Mouse (Mus musculus): ENCODE measurements at regions not wholly inside any gene's neighbourhood (a gene's known extent, or its start where the extent isn't known, plus 50 kb on each side); places are given as distances from the start of the nearest gene placed in this dataset.

DNA sequence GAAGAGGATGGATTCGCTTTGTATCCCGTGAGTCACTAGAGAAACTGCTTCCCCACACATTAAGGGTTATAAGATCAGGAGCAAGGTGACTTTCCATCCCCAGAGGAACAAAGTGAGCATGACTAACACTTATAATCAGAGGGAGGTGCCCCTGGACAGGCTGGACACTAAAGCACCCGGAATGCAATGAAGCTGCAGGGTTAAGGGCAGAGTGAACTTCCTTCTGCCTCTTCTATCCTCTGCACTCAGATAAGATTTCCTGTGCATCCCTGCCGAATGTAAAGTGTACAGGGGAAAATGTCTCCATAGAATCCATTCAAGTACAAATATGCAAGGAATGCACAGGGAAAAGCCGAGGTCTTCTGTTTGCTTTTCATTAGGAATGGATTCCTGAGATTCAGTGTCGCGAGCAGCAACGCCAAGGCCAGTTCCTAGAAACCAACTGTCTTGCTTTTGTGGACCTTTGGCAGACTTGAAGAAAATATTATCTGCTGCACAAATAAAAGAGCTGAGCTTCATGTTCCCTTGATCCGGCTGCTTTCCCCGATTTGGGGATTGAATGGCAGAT lies 58.5 kb upstream of the Fbxl7 start:
- Histone ChIP-seq H3K9ac (ENCODE audit: low read length) (no peak overlapping the region), H3K27ac (ENCODE audit: low read depth) (no peak overlapping the region), H3K9me3 (ENCODE audit: control insufficient read depth, low read length) (no peaks in the 10 kb centered on the region), H3K4me3 (ENCODE audit: low read depth, low read length) (no peak overlapping the region), H3K27me3 (replicated peaks; ENCODE audit: control insufficient read depth, insufficient read depth, low read length) (no peaks in the 10 kb centered on the region), H3K4me2 (ENCODE audit: low read length) (no peak overlapping the region), H3K4me1 (replicated peaks; ENCODE audit: control insufficient read depth, insufficient read depth, low read length) (no peaks in the 10 kb centered on the region), H3K36me3 (ENCODE audit: control insufficient read depth, insufficient read depth, low read length) (no peaks in the 10 kb centered on the region)
- ATAC-seq (replicated peaks; ENCODE audit: low FRiP score, low TSS enrichment, low read depth) (no peak), DNase-seq (ENCODE audit: low spot score) (no peak)
- 46% methylated on average over 10 of the region's 10 CpGs for WGBS

DNA sequence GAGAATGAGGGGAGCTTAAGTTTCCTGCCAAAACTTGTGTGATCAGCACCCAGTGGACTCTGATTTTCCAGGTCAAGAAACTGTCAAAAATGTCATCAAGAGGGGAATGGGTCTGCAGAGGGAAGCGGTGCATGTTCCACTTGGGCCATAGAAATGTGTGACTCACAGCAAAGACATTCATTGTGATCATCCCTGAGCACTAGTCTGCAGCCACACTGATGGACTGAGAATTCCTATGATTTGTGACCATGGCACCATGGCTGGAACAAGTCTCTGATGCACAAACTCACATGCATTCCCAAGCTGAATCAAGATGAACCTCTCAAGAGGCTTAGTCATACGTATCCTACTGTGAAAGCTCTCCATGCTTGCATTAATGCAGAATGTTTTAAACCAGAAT lies 63.6 kb upstream of the Fbxl7 start:
- H3K4me3 ChIP-seq (ENCODE audit: low read depth, low read length) = no peak overlapping the region
- no peak for DNase-seq (ENCODE audit: low spot score)
- H3K4me2 ChIP-seq (ENCODE audit: low read length) = no peak overlapping the region
- H3K4me1 ChIP-seq (replicated peaks; ENCODE audit: control insufficient read depth, insufficient read depth, low read length) = no peaks in the 10 kb centered on the region
- H3K9ac ChIP-seq (ENCODE audit: low read length) = no peak overlapping the region
- no peak for ATAC-seq (replicated peaks; ENCODE audit: low FRiP score, low TSS enrichment, low read depth)
- H3K36me3 ChIP-seq (ENCODE audit: control insufficient read depth, insufficient read depth, low read length) = no peaks in the 10 kb centered on the region
- H3K9me3 ChIP-seq (ENCODE audit: control insufficient read depth, low read length) = no peaks in the 10 kb centered on the region
- 89% methylated on average over 2 of the region's 2 CpGs for WGBS
- H3K27me3 ChIP-seq (replicated peaks; ENCODE audit: control insufficient read depth, insufficient read depth, low read length) = no peaks in the 10 kb centered on the region
- H3K27ac ChIP-seq (ENCODE audit: low read depth) = no peak overlapping the region

DNA sequence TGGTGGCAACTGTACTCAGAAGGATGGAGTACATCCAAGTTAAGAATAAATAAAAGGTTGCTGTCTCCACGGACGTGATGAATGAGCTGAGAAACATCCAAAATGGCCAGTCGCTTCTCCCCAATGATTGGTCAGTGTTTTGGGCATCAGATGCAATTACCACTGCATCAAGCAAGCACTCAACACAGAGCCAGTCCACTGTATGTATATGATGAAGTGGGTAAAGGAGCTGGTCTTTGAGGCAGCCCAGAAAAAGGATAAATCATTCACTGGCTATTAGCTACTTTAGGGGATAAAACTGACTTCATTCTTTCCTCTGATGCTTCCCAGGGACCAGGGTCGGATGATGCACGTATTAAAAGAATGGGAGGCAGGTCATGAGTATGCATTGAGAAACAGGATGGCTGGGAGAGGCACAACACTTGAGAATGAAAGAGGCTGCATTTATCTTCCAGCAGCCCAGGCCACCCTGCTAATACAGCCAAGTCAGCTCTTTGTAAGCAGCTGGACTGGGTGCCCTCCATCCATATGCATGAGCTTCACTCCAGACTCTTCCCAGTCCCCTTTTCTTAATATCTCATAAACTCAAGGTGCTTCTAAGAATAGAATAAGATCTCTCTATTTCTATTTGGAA lies 73.1 kb upstream of the Fbxl7 start:
- Histone ChIP-seq H3K9ac (ENCODE audit: low read length) (no peak overlapping the region), H3K4me1 (replicated peaks; ENCODE audit: control insufficient read depth, insufficient read depth, low read length) (no peaks in the 10 kb centered on the region), H3K4me2 (ENCODE audit: low read length) (no peak overlapping the region), H3K4me3 (ENCODE audit: low read depth, low read length) (no peak overlapping the region), H3K27me3 (replicated peaks; ENCODE audit: control insufficient read depth, insufficient read depth, low read length) (no peaks in the 10 kb centered on the region), H3K27ac (ENCODE audit: low read depth) (no peak overlapping the region), H3K9me3 (ENCODE audit: control insufficient read depth, low read length) (no peaks in the 10 kb centered on the region), H3K36me3 (ENCODE audit: control insufficient read depth, insufficient read depth, low read length) (no peaks in the 10 kb centered on the region)
- ATAC-seq (replicated peaks; ENCODE audit: low FRiP score, low TSS enrichment, low read depth) (no peak), DNase-seq (ENCODE audit: low spot score) (no peak)
- whole genome bisulfite sequencing = 70% methylated on average over 5 of the region's 5 CpGs

DNA sequence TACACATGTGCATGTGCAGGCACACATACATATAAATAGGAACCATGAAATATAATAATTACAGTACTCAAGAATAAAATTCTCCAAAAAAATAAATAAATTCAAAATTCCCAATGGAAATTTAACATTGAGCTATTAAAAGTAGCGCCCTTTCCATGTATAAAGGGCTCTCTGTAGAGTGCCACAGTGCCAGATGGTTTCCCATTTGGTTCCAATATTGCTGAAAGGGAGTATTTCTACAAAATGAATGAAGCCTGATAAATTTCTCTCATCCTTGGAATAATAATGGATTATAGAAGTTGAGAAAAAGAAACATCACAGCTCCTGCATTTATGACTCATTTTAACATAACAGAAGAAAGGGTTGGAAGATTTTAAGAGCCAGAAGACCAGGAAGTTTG lies 75.4 kb upstream of the Fbxl7 start:
- 95% methylated on average over 1 of the region's 1 CpGs for WGBS

DNA sequence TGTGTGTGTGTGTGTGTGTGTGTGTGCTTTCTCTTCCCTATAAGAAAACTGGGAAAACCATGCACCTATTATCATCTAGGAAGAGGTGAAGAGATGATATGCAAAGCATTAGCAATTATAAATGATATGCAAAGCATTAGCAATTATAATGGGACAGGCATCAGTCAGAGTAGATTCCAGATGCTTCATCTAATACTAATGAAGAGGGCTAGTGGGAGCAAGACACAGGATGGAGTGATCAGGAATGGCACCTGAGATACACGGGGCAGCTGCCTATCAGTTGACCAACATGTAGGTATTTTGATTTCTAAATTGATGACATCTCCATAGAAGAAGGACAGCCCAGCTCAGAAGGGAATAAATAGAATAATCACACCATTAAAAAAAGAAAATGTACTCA lies 97.7 kb upstream of the Fbxl7 start:
- no peaks in the 10 kb centered on the region for H3K4me1 ChIP-seq (replicated peaks; ENCODE audit: control insufficient read depth, insufficient read depth, low read length)
- ATAC-seq (replicated peaks; ENCODE audit: low FRiP score, low TSS enrichment, low read depth) (no peak), DNase-seq (ENCODE audit: low spot score) (no peak)
- no peak overlapping the region for H3K4me3 ChIP-seq (ENCODE audit: low read depth, low read length)
- H3K27me3 ChIP-seq (replicated peaks; ENCODE audit: control insufficient read depth, insufficient read depth, low read length) = no peaks in the 10 kb centered on the region
- H3K4me2 ChIP-seq (ENCODE audit: low read length) = no peak overlapping the region
- H3K9ac ChIP-seq (ENCODE audit: low read length) = no peak overlapping the region
- 76% methylated on average over 1 of the region's 1 CpGs for WGBS
- H3K36me3 ChIP-seq (ENCODE audit: control insufficient read depth, insufficient read depth, low read length) = no peaks in the 10 kb centered on the region
- no peaks in the 10 kb centered on the region for H3K9me3 ChIP-seq (ENCODE audit: control insufficient read depth, low read length)
- H3K27ac ChIP-seq (ENCODE audit: low read depth) = no peak overlapping the region

More for the DNA sequence above, 75.4 kb upstream of the Fbxl7 start:
- DNase-seq (ENCODE audit: low spot score) = no peak
- Histone ChIP-seq H3K36me3 (ENCODE audit: control insufficient read depth, insufficient read depth, low read length) (no peaks in the 10 kb centered on the region), H3K27me3 (replicated peaks; ENCODE audit: control insufficient read depth, insufficient read depth, low read length) (no peaks in the 10 kb centered on the region), H3K4me3 (ENCODE audit: low read depth, low read length) (no peak overlapping the region), H3K4me1 (replicated peaks; ENCODE audit: control insufficient read depth, insufficient read depth, low read length) (no peaks in the 10 kb centered on the region), H3K9me3 (ENCODE audit: control insufficient read depth, low read length) (no peaks in the 10 kb centered on the region), H3K4me2 (ENCODE audit: low read length) (no peak overlapping the region), H3K27ac (ENCODE audit: low read depth) (no peak overlapping the region), H3K9ac (ENCODE audit: low read length) (no peak overlapping the region)
- ATAC-seq (replicated peaks; ENCODE audit: low FRiP score, low TSS enrichment, low read depth) = no peak

DNA sequence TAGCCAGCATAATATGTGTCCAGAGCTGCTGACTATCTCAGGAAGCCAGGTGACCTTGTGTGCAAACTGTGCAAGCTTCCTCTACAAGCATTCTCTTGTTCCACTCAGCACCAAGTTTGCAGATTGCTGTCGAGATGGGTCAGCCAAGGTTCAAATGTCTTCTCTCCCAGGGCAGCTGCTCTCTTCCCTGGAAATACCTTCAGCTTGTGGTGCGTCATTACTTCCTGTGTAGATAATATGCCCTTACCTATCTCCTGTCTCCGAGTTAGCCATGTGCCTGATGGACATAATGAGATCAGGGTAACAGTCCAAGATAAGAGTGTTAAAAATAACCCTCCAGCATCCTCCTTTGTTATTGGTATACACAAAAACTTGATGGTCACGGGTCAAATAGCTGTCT lies 113.7 kb upstream of the Fbxl7 start:
- no peaks in the 10 kb centered on the region for H3K4me1 ChIP-seq (replicated peaks; ENCODE audit: control insufficient read depth, insufficient read depth, low read length)
- ATAC-seq (replicated peaks; ENCODE audit: low FRiP score, low TSS enrichment, low read depth) (no peak), DNase-seq (ENCODE audit: low spot score) (no peak)
- no peak overlapping the region for H3K9ac ChIP-seq (ENCODE audit: low read length)
- H3K9me3 ChIP-seq (ENCODE audit: control insufficient read depth, low read length) = no peaks in the 10 kb centered on the region
- WGBS = 53% methylated on average over 4 of the region's 4 CpGs
- no peak overlapping the region for H3K4me2 ChIP-seq (ENCODE audit: low read length)
- no peaks in the 10 kb centered on the region for H3K27me3 ChIP-seq (replicated peaks; ENCODE audit: control insufficient read depth, insufficient read depth, low read length)
- no peak overlapping the region for H3K4me3 ChIP-seq (ENCODE audit: low read depth, low read length)
- H3K36me3 ChIP-seq (ENCODE audit: control insufficient read depth, insufficient read depth, low read length) = no peaks in the 10 kb centered on the region
- H3K27ac ChIP-seq (ENCODE audit: low read depth) = no peak overlapping the region

DNA sequence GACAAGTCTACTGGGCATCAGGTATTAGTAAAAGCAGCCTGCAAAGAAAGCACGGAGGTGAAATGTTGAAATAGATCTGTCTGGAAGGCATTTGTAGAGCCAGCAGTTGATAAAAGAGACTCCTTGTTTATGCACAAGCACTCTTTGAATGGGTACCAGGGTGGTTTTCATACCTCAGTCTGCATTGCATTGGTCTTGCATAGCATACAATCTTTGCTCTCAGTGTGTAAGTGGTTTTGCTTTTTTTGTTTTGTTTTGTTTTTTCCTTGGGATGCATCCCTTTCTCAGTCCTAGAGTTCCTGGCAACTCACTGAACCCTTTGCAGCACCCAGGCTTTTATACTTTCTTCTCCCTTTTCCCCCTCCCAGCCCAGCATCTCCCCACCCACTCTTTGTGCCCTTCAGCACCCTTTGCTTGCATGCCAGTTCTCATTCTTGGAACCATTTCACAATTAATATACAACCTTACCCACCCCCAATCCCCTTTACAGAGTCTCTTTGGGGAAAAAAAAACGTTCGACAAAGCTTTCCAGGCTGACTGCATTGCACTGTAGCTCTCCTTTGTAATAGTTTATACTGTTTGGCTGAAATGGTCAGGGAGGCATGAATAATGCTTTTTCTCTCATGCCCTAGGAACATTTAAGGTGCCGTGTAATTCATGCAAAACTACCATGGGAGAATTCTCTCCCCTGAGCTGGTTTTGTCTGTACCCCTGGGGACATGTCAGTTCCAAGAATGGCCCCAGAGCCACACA lies 118.7 kb upstream of the Fbxl7 start:
- H3K4me1 ChIP-seq (replicated peaks; ENCODE audit: control insufficient read depth, insufficient read depth, low read length) = no peaks in the 10 kb centered on the region
- H3K27ac ChIP-seq (ENCODE audit: low read depth) = no peak overlapping the region
- no peak overlapping the region for H3K4me3 ChIP-seq (ENCODE audit: low read depth, low read length)
- WGBS = 41% methylated on average over 4 of the region's 4 CpGs
- no peaks in the 10 kb centered on the region for H3K9me3 ChIP-seq (ENCODE audit: control insufficient read depth, low read length)
- no peak for ATAC-seq (replicated peaks; ENCODE audit: low FRiP score, low TSS enrichment, low read depth)
- H3K36me3 ChIP-seq (ENCODE audit: control insufficient read depth, insufficient read depth, low read length) = no peaks in the 10 kb centered on the region
- no peak overlapping the region for H3K4me2 ChIP-seq (ENCODE audit: low read length)
- no peaks in the 10 kb centered on the region for H3K27me3 ChIP-seq (replicated peaks; ENCODE audit: control insufficient read depth, insufficient read depth, low read length)
- no peak overlapping the region for H3K9ac ChIP-seq (ENCODE audit: low read length)
- no peak for DNase-seq (ENCODE audit: low spot score)

DNA sequence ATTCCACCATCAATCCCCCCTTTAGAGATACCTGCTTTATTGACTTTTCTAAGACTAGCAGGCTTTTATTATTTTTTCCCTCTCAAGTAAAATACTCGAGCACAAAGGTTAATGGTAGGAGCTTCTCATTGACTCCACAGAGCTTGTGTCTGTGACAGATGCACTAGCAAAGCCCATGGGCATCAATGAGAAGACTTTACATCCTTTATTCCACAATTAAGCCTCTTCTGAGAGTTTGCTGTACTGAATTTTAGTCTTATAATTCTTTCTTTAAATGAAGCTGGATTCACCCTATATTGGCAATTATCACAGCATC lies 119.2 kb upstream of the Fbxl7 start:
- Histone ChIP-seq H3K4me1 (replicated peaks; ENCODE audit: control insufficient read depth, insufficient read depth, low read length) (no peaks in the 10 kb centered on the region), H3K36me3 (ENCODE audit: control insufficient read depth, insufficient read depth, low read length) (no peaks in the 10 kb centered on the region), H3K4me2 (ENCODE audit: low read length) (no peak overlapping the region), H3K27ac (ENCODE audit: low read depth) (no peak overlapping the region), H3K4me3 (ENCODE audit: low read depth, low read length) (no peak overlapping the region), H3K9ac (ENCODE audit: low read length) (no peak overlapping the region), H3K9me3 (ENCODE audit: control insufficient read depth, low read length) (no peaks in the 10 kb centered on the region), H3K27me3 (replicated peaks; ENCODE audit: control insufficient read depth, insufficient read depth, low read length) (no peaks in the 10 kb centered on the region)
- 48% methylated on average over 1 of the region's 1 CpGs for WGBS
- ATAC-seq (replicated peaks; ENCODE audit: low FRiP score, low TSS enrichment, low read depth) (no peak), DNase-seq (ENCODE audit: low spot score) (no peak)

DNA sequence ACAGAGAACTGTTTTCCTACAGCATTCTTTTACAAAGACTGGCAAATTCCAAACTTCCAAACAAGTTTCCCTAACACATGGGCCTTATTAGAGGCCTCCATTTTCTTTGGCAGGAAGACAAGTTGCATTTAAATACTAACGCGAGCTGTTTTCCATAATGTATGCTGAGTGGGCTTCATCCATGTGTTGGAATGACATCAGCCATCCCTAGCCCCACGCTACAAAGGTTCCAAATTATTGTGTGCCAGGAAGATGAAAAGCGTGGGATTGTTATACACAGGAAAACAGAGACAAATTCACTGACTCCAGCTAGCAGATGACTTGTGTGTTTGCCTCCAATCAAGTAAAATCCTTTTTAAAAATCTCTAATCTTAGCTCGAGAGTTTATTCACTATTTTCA lies 125.1 kb upstream of the Fbxl7 start:
- ATAC-seq (replicated peaks; ENCODE audit: low FRiP score, low TSS enrichment, low read depth) (no peak), DNase-seq (ENCODE audit: low spot score) (no peak)
- WGBS = 80% methylated on average over 5 of the region's 5 CpGs
- H3K36me3 ChIP-seq (ENCODE audit: control insufficient read depth, insufficient read depth, low read length) = no peaks in the 10 kb centered on the region
- no peak overlapping the region for H3K4me2 ChIP-seq (ENCODE audit: low read length)
- no peaks in the 10 kb centered on the region for H3K27me3 ChIP-seq (replicated peaks; ENCODE audit: control insufficient read depth, insufficient read depth, low read length)
- no peaks in the 10 kb centered on the region for H3K4me1 ChIP-seq (replicated peaks; ENCODE audit: control insufficient read depth, insufficient read depth, low read length)
- no peaks in the 10 kb centered on the region for H3K9me3 ChIP-seq (ENCODE audit: control insufficient read depth, low read length)
- H3K4me3 ChIP-seq (ENCODE audit: low read depth, low read length) = no peak overlapping the region
- no peak overlapping the region for H3K9ac ChIP-seq (ENCODE audit: low read length)
- no peak overlapping the region for H3K27ac ChIP-seq (ENCODE audit: low read depth)
